Mouse (Mus musculus) ovary, adult 2 months (tissue): ENCODE results near the gene Plcd3. TPM values are rescaled to one million over a fixed set of nuclear protein-coding genes. Genes with fewer than 3 reads are reported as not detected.

Experiments used
- polyA plus RNA-seq: library from polyadenylated mRNA; depleted of rRNA; stranded (reverse); fragments of >200 nt; gene quantifications from 2 replicates; pipeline ENCODE4 v1.2.3, GENCODE M21; 2012; rRNA removed

The Plcd3 gene
- polyA plus RNA-seq, result 21.9 and 23.8 TPM in 2 replicates

GRCm38 (mm10) chr11:103101481-103101865 lies at the start of gene Plcd3, which contains the start of gene Acbd4:
Plcd3 (minus strand) TSS chr11:103101658.
Acbd4 (plus strand) TSS chr11:103101682.

GRCm38 (mm10) chr11:103131701-103132575 lies 30.5 kb upstream of the Plcd3 start, which contains the start of gene Hexim2:
Hexim2 (plus strand) TSS chr11:103132429.

GRCm38 (mm10) chr11:103116008-103116818 lies 14.8 kb upstream of the Plcd3 start, which contains the start of gene Hexim1:
Hexim1 (plus strand) TSS chr11:103116231.

GRCm38 (mm10) chr11:103028176-103028891 lies 73.1 kb downstream of the Plcd3 start, which contains the start of the genes Nmt1 and Dcakd:
Nmt1 (plus strand) TSS chr11:103028190.
Dcakd (minus strand) TSS chr11:103028333.

Other genes with a start within 250 kb of the Plcd3 start
- gene Eftud2, start 220.7 kb downstream of the Plcd3 start, polyA plus RNA-seq, result 125 and 137 TPM in 2 replicates
- gene Ccdc103, start 220.5 kb downstream of the Plcd3 start, polyA plus RNA-seq, result 1.8 and 2.0 TPM in 2 replicates
- gene Fam187a, start 216.5 kb downstream of the Plcd3 start, polyA plus RNA-seq, result 0.08 TPM in 1 of 2 replicates, not detected in the other
- gene Gfap, start 200.7 kb downstream of the Plcd3 start, polyA plus RNA-seq, result 1.0 TPM in 2 replicates
- 6.7 and 10.4 TPM in 2 replicates for gene Kif18b, start 176.5 kb downstream of the Plcd3 start, polyA plus RNA-seq
- gene C1ql1, start 155.0 kb downstream of the Plcd3 start, polyA plus RNA-seq, result 1.3 and 2.5 TPM in 2 replicates
- 33.9 and 43.4 TPM in 2 replicates for gene Nmt1, start 73.5 kb downstream of the Plcd3 start, polyA plus RNA-seq
- 163 and 210 TPM in 2 replicates for gene Dcakd, start 73.3 kb downstream of the Plcd3 start, polyA plus RNA-seq
- gene Acbd4, start within 50 bp of the Plcd3 start, polyA plus RNA-seq, result 31.2 and 32.4 TPM in 2 replicates
- 18.9 and 19.4 TPM in 2 replicates for gene Hexim1, start 14.6 kb upstream of the Plcd3 start, polyA plus RNA-seq
- 7.4 and 9.3 TPM in 2 replicates for gene Hexim2, start 30.8 kb upstream of the Plcd3 start, polyA plus RNA-seq
- gene Fmnl1, start 69.4 kb upstream of the Plcd3 start, polyA plus RNA-seq, result 4.5 and 4.9 TPM in 2 replicates
- 0.13 and 0.34 TPM in 2 replicates for gene 1700023F06Rik, start 106.9 kb upstream of the Plcd3 start, polyA plus RNA-seq
- gene Spata32, start 116.8 kb upstream of the Plcd3 start, polyA plus RNA-seq, result not detected in 2 replicates
- 14.6 and 15.5 TPM in 2 replicates for gene Map3k14, start 165.8 kb upstream of the Plcd3 start, polyA plus RNA-seq